Mouse (Mus musculus) midbrain, postnatal 0 days (tissue): ENCODE measurements around the gene Tmem17. TPM values are rescaled to one million over a fixed set of nuclear protein-coding genes. Genes with fewer than 3 reads are reported as not detected.

Source experiments
- ATAC-seq: fragments of 200-750 bp; cut with Nextera tagmentation; 2 replicates; pipeline ENCODE4 v1.8.0; 2017; ENCODE audit warnings: moderate number of reproducible peaks, mild to moderate bottlenecking, moderate TSS enrichment, moderate library complexity; ENCODE audit not compliant: low FRiP score
- DNase-seq: peaks from one replicate; pipeline ENCODE4 v3.0.0-alpha.2; 2015; ENCODE audit warnings: low spot score
- H3K27ac ChIP-seq: fragments of 300-500 bp; sonication (generic); 2 replicates; pipeline ENCODE4 v1.5.1; 2014; ENCODE audit warnings: low read depth, mild to moderate bottlenecking, low read length, mixed read lengths
- H3K27me3 ChIP-seq: fragments of 300-500 bp; sonication (generic); 2 replicates; pipeline ENCODE4 v1.6.1; 2014; ENCODE audit warnings: low read length, control low read depth, mixed read lengths; ENCODE audit not compliant: insufficient read depth
- H3K36me3 ChIP-seq: fragments of 300-500 bp; sonication (generic); 2 replicates; pipeline ENCODE4 v1.6.1; 2014; ENCODE audit warnings: low read length, control low read depth, mixed read lengths; ENCODE audit not compliant: insufficient read depth
- H3K4me1 ChIP-seq: fragments of 300-500 bp; sonication (generic); 2 replicates; pipeline ENCODE4 v1.6.1; 2014; ENCODE audit warnings: mild to moderate bottlenecking, control low read depth, antibody characterized with exemption, low read length, mixed read lengths; ENCODE audit not compliant: insufficient read depth
- H3K4me2 ChIP-seq: fragments of 300-500 bp; sonication (generic); 2 replicates; pipeline ENCODE4 v1.6.1; 2014; ENCODE audit warnings: low read depth, mild to moderate bottlenecking, low read length, mixed read lengths; ENCODE audit not compliant: poor library complexity, severe bottlenecking
- H3K4me3 ChIP-seq: fragments of 300-500 bp; sonication (generic); 2 replicates; pipeline ENCODE4 v1.5.1; 2014; ENCODE audit warnings: low read depth, mild to moderate bottlenecking, low read length, moderate library complexity
- H3K9ac ChIP-seq: fragments of 300-500 bp; sonication (generic); replicated peaks from 2 replicates; pipeline ENCODE4 v1.6.1; 2014; ENCODE audit warnings: mild to moderate bottlenecking, low read length, moderate library complexity, mixed read lengths; ENCODE audit not compliant: poor library complexity, severe bottlenecking
- H3K9me3 ChIP-seq: fragments of 300-500 bp; sonication (generic); 2 replicates; pipeline ENCODE4 v1.6.1; 2016; ENCODE audit warnings: low read length, control low read depth
- CTCF ChIP-seq: IDR thresholded peaks from 2 replicates; pipeline ENCODE4 v1.5.1; 2016; ENCODE audit warnings: antibody characterized with exemption, mild to moderate bottlenecking
- whole genome bisulfite sequencing: fragments of 180-500 bp; shearing (Covaris S2); extraction: QIAGEN DNeasy Blood & Tissue Kit; methylation state at CpG from one replicate; pipeline ENCODE4 v1.1.7; 2014; 5-methylcytosine and 5-hydroxymethylcytosine counted together
- polyA plus RNA-seq: library from polyadenylated mRNA; unstranded; fragments of >200 nt; fragmentation: Nextera tagmentation; extraction: Ambion mirVana; gene quantifications from 2 replicates; pipeline ENCODE4 v1.2.1, GENCODE M21; 2015
- total RNA-seq: library from RNA; depleted of rRNA; stranded (reverse); fragments of >200 nt; gene quantifications from 2 replicates; pipeline ENCODE4 v1.2.3, GENCODE M21; 2014; rRNA removed

The Tmem17 gene
- 18.0 and 28.0 TPM in 2 replicates for total RNA-seq
- 24.7 and 26.0 TPM in 2 replicates for polyA plus RNA-seq

GRCm38 (mm10) chr11:22512038-22513001, at the start of gene Tmem17:
Gene Tmem17, plus strand, starts transcription at chr11:22512088.
- Histone ChIP-seq H3K4me3 (peak within 1 kb of the TSS; percentile 70), H3K9me3 (no peaks in the 10 kb centered on the region), H3K27ac (peak within 1 kb of the TSS; percentile 100), H3K27me3 (no peaks in the 10 kb centered on the region), H3K9ac (peak within 1 kb of the TSS; percentile 98), H3K4me1 (no peaks in the 10 kb centered on the region), H3K36me3 (no peaks in the 10 kb centered on the region), H3K4me2 (peak within 1 kb of the TSS; percentile 80)
- WGBS: under 1% methylated on average over 71 of the region's 73 CpGs
- 0 out of 2 replicates have a peak, but pooled peaks have one; percentile 29 for TF ChIP-seq CTCF
- ATAC-seq (peak; percentile 94), DNase-seq (peak; percentile 82)

GRCm38 (mm10) chr11:22479836-22480619, 31.9 kb upstream of the Tmem17 start:
- 66% methylated on average over 3 of the region's 3 CpGs for WGBS
- Histone ChIP-seq H3K9me3 (no peaks in the 10 kb centered on the region), H3K9ac (no peak overlapping the region), H3K36me3 (no peaks in the 10 kb centered on the region), H3K4me2 (no peak overlapping the region), H3K27me3 (no peaks in the 10 kb centered on the region), H3K27ac (no peak overlapping the region), H3K4me3 (no peak overlapping the region), H3K4me1 (0 out of 2 replicates have a peak, but pooled peaks cover 2% of the 10 kb centered on the region)
- DNase-seq (no peak), ATAC-seq (no peak)
- TF ChIP-seq CTCF: no peak

DNA sequence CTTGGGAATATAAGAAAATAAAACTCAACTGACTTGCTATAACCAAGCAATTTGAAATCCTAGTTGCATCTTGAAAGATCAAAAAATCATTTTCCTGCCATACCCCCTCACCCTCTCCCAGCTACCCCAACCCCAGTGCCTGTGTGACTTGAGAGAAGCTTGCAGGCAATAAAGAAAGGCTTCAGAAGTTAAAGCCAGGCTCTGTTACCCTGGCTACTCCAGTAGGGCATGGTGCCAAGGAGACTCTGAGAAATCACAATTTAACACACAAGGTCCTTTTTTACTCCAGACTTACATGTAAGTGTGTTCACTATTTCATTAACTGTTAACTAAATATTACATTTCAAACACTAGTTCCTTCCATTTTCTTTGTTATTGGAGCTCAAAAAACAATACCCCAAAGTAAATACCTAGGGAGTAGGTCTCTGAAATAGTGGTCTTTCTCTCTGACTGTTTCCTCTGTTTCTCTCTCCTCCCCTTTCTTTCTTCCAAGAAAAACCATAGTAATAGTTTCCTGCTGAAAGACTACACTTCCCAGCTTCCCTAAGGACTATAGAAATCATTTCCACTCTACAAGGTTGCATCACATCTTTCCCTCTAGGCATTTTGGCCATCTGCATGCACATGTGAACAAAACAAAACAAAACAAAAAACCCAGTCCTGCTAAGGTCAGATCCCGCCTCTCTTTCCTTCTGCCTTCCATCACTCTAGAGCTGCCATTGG, 30.1 kb upstream of the Tmem17 start:
- no peak overlapping the region for H3K4me3 ChIP-seq
- no peak overlapping the region for H3K27ac ChIP-seq
- no peak overlapping the region for H3K4me2 ChIP-seq
- ATAC-seq (no peak), DNase-seq (peak; percentile 53)
- no peaks in the 10 kb centered on the region for H3K36me3 ChIP-seq
- H3K9ac ChIP-seq: no peak overlapping the region
- no peak for TF ChIP-seq CTCF
- H3K4me1 ChIP-seq: 0 out of 2 replicates have a peak, but pooled peaks cover 2% of the 10 kb centered on the region
- WGBS: 89% methylated on average over 1 of the region's 1 CpGs
- no peaks in the 10 kb centered on the region for H3K9me3 ChIP-seq
- H3K27me3 ChIP-seq: no peaks in the 10 kb centered on the region

DNA sequence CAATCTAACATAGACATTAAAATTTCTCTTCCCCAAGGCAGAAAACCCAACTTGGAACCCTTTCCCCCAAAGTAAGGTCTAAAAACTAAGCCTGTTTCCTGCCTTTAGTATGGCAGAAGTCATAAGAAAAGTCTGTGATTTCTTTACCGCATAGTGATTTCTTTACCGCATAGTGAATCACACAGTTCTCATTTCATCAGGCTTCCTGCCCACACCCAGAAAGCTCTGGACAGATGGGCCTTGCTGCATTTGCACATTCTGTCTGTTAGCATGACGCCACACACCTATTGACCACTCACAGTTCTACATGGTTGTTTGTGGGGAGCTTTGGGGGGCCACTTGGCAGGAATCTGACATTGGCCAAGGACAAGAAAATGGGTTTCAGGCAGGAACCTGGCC, 29.5 kb upstream of the Tmem17 start:
- DNase-seq (no peak), ATAC-seq (no peak)
- TF ChIP-seq CTCF: no peak
- no peak overlapping the region for H3K4me2 ChIP-seq
- H3K9ac ChIP-seq: no peak overlapping the region
- no peak overlapping the region for H3K27ac ChIP-seq
- H3K36me3 ChIP-seq: no peaks in the 10 kb centered on the region
- 0 out of 2 replicates have a peak, but pooled peaks cover 2% of the 10 kb centered on the region for H3K4me1 ChIP-seq
- WGBS: 96% methylated on average over 3 of the region's 3 CpGs
- H3K4me3 ChIP-seq: no peak overlapping the region
- no peaks in the 10 kb centered on the region for H3K27me3 ChIP-seq
- H3K9me3 ChIP-seq: no peaks in the 10 kb centered on the region

DNA sequence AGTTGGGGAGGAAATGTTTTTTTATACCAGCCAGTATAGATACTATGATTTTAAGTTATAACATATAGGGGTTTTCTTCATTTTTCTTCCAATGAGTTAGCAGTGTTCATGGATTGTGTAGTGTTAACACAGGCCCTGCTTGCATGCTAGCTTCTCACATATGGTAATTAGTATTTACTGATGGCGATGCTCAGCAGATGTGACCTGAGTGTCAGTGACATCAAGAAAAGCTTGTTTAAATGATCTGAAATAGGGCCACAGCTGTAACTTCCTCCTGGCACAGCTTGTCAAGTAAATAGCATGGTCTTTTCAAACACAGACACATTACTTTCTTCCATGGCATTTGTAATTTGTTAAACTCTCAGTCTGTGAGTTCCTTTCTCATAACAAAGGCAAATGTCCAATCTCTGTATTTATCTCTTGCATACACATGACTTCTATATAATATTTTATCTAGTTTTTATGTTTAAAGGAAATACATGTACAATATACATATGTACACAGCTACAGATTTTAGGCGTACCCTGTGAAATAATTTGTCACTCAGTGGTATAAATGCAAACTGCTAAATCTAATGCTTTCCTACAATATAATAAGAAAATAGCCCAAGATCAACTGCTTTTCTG, 18.1 kb upstream of the Tmem17 start:
- no peaks in the 10 kb centered on the region for H3K27me3 ChIP-seq
- H3K27ac ChIP-seq: no peak overlapping the region
- H3K4me2 ChIP-seq: no peak overlapping the region
- no peak for DNase-seq
- no peak for ATAC-seq
- H3K4me1 ChIP-seq: no peaks in the 10 kb centered on the region
- no peaks in the 10 kb centered on the region for H3K36me3 ChIP-seq
- H3K4me3 ChIP-seq: no peak overlapping the region
- H3K9me3 ChIP-seq: no peaks in the 10 kb centered on the region
- 67% methylated on average over 2 of the region's 2 CpGs for WGBS
- TF ChIP-seq CTCF: no peak
- H3K9ac ChIP-seq: no peak overlapping the region
